Mouse (Mus musculus): Measurements from ENCODE around the gene Reps1.

DNA sequence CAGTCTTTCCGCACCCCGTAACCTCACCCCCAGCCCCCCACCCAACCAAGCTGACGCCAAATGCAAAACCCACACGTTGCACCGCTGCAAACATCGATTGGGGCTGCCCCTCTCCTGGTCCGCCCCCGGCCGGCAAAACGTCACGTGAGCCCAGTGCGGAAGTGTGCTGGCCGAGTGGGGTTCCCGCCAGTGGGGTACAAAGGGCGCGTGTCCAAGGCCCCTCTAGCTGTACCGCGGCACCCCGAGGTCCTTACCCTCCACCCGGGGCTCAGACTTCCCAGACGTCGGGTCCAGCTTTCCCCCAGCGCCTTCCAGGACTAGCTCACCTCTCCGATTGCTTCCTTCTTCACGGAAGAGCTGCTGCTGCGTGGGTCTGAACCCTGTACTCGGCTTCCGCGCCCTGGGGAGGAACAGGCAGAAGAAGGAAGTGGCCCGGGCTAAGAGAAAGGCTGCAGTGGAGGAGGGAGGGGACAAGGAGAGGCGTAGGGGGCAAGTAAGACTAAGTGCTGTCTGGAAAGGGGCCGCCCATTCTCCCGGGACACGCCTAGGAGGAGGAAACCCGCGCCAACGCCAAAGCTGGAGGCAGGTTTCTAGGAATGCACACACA, 32.8 kb upstream of the Reps1 start, which contains the start of gene Abracl:
- TF ChIP-seq GATA1 (IDR thresholded peaks at IDR 0.05; ENCODE audit: low read length) (no peak), TAL1 (IDR thresholded peaks at IDR 0.05; ENCODE audit: low read length) (no peak)
